Comparison of ENCODE assay signal across 8 mouse cellular contexts in the genomic region with DNA sequence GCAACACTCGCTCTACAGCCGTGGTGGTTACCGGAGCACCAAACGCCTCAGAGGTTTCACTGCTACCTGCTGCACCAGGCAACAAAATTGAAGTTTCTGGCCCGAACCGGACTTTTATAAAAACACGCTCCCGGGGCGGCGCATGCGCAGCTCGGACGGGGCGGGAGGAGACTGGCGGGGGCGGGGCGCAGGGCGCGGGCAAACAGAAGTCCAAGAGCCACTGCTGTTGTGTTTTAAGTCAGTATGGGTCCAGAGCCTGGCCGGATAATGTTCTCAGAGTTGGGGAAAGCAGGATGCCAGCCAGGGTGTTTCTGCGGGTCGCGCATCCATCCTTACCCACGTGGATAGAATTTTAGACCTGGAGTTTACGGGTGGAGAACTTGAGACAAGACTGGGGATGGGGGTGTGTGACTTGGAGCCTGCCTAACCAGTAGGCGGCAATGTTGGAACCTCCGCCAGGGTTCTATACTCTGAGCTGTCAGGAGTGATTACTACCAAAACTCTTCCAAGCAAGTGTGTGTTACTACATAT. TPM values are rescaled to one million over a fixed set of nuclear protein-coding genes. Genes with fewer than 3 reads are reported as not detected.
A peak's percentile ranks its signal among the peaks of the same experiment; 100 is the strongest.
DNase-seq lines count a peak whose midpoint lies in the region; ATAC-seq and TF ChIP-seq lines count a peak whose summit lies in the region.

Cxcr4 (minus strand) TSS at position 83 of the 531 bp plus-strand sequence.

- intact Hi-C loops in gastrocnemius, adult 2 months (cut with DNase I), result loop anchor here (2.0 to 10.0 kb wide), 2 partner anchors 217 to 231 kb away; no protein-coding TSS in a partner anchor
- intact Hi-C loops in left cerebral cortex, adult 2 months (cut with DNase I), result loop anchor here (2.0 to 5.0 kb wide), 3 partner anchors 175 to 230 kb away; partner anchors contain the start of gene Dars

- peak within 1 kb of the TSS; percentile 71 for H3K27ac ChIP-seq in MEL (ENCODE audit: control insufficient read depth, low read depth, low read length)
- H3K27ac ChIP-seq in gastrocnemius, adult 2 months, result peak within 1 kb of the TSS; percentile 74
- peak within 1 kb of the TSS; percentile 73 for H3K27ac ChIP-seq in hindbrain, embryonic 15.5 days (replicated peaks)
- H3K27ac ChIP-seq in left cerebral cortex, adult 2 months, result no peak within 1 kb of the TSS
- peak within 1 kb of the TSS; percentile 76 for H3K27ac ChIP-seq in macrophage

- peak; percentile 91 for DNase-seq in MEL (ENCODE audit: low read depth, low spot score)
- peak; percentile 66 to 90 for DNase-seq in cerebellum, postnatal 4 days (ENCODE audit: low spot score in 2 of 2)
- DNase-seq in gastrocnemius, adult 2 months, result peak; percentile 87
- peak; percentile 33 to 51 for DNase-seq in left cerebral cortex, adult 2 months (ENCODE audit: extremely low spot score in 1 of 2, low spot score in 2 of 2)
- peak; percentile 53 for DNase-seq in retina, postnatal 7 days (ENCODE audit: low read depth, low spot score)
- DNase-seq in urinary bladder, adult 2 months (ENCODE audit: low spot score), result peak; percentile 60

- peak within 1 kb of the TSS; percentile 83 for H3K4me2 ChIP-seq in hindbrain, embryonic 15.5 days

- peak within 1 kb of the TSS; percentile 81 to 93 for H3K4me3 ChIP-seq in MEL (ENCODE audit: control insufficient read depth in 1 of 2, insufficient read depth in 1 of 2, low read depth in 2 of 2, low read length in 2 of 2)
- H3K4me3 ChIP-seq in gastrocnemius, adult 2 months, result peak within 1 kb of the TSS; percentile 86
- H3K4me3 ChIP-seq in hindbrain, embryonic 15.5 days, result peak within 1 kb of the TSS; percentile 61
- H3K4me3 ChIP-seq in left cerebral cortex, adult 2 months, result peak within 1 kb of the TSS; percentile 49
- peak within 1 kb of the TSS; percentile 75 for H3K4me3 ChIP-seq in macrophage (ENCODE audit: inconsistent target)

- H3K27me3 ChIP-seq in MEL (ENCODE audit: control insufficient read depth in 1 of 2, insufficient read depth in 2 of 2, low read length in 2 of 2), result no peaks in the 10 kb centered on the region
- 0 out of 2 replicates have a peak, but pooled peaks cover 5% of the 10 kb centered on the region for H3K27me3 ChIP-seq in hindbrain, embryonic 15.5 days

- TF ChIP-seq EP300 in MEL (IDR thresholded peaks at IDR 0.05; ENCODE audit: low read depth in 1 of 2, low read length in 2 of 2), result 0 out of 4 replicates have a peak, but pooled peaks of 1 of the 2 experiments have one; percentile 24

- peak; percentile 50 to 68 (median 65) for TF ChIP-seq CTCF in MEL (IDR thresholded peaks at IDR 0.05 in 2 of 3, conservative IDR thresholded peaks at IDR 0.05 in 1 of 3; ENCODE audit: control insufficient read depth in 1 of 3, insufficient read depth in 1 of 3, low read depth in 2 of 3, low read length in 3 of 3, poor library complexity in 1 of 3, severe bottlenecking in 1 of 3)
- peak; percentile 64 for TF ChIP-seq CTCF in gastrocnemius, adult 2 months (IDR thresholded peaks at IDR 0.05)
- peak; percentile 52 for TF ChIP-seq CTCF in left cerebral cortex, adult 2 months (IDR thresholded peaks at IDR 0.05)

- no peaks in the 10 kb centered on the region for H3K9me3 ChIP-seq in MEL (replicated peaks; ENCODE audit: insufficient read depth, low read length)
- H3K9me3 ChIP-seq in hindbrain, embryonic 15.5 days, result no peaks in the 10 kb centered on the region

- peaks cover 5% of the 10 kb centered on the region; the same call in 1 of the 2 replicates for H3K79me2 ChIP-seq in MEL (ENCODE audit: control insufficient read depth, insufficient read depth, low read length, poor library complexity)
- H3K79me2 ChIP-seq in macrophage (ENCODE audit: inconsistent target), result peaks cover 35% of the 10 kb centered on the region

- WGBS in hindbrain, embryonic 15.5 days, result under 1% methylated on average over 27 of the region's 27 CpGs
- WGBS in macrophage (ENCODE audit: missing documents), result 0% methylated on average over 27 of the region's 27 CpGs

- H3K4me1 ChIP-seq in MEL (ENCODE audit: control insufficient read depth in 1 of 2, insufficient read depth in 2 of 2, low read length in 2 of 2), result 0 out of 4 replicates have a peak, but pooled peaks cover 0 to 4% of the 10 kb centered on the region in 2 experiments
- peaks cover 60% of the 10 kb centered on the region for H3K4me1 ChIP-seq in hindbrain, embryonic 15.5 days (replicated peaks)

- ATAC-seq in hindbrain, embryonic 15.5 days (ENCODE audit: low FRiP score, low read depth), result peak; percentile 82

- H3K9ac ChIP-seq in MEL (ENCODE audit: control insufficient read depth, low read depth, low read length, poor library complexity, severe bottlenecking), result peak within 1 kb of the TSS; percentile 82
- peak within 1 kb of the TSS; percentile 52 for H3K9ac ChIP-seq in hindbrain, embryonic 15.5 days

- H3K36me3 ChIP-seq in MEL (ENCODE audit: control insufficient read depth in 1 of 2, insufficient read depth in 2 of 2, low read length in 2 of 2) (no peaks in the 10 kb centered on the region), macrophage (ENCODE audit: inconsistent target) (peaks cover 9% of the 10 kb centered on the region)
- H3K36me3 ChIP-seq in hindbrain, embryonic 15.5 days, result no peaks in the 10 kb centered on the region

- TF ChIP-seq RAD21 in MEL (IDR thresholded peaks at IDR 0.05; ENCODE audit: low read depth, low read length), result peak; percentile 46

- TF ChIP-seq POLR2A in MEL (IDR thresholded peaks at IDR 0.05; ENCODE audit: control insufficient read depth in 1 of 2, insufficient read depth in 1 of 2, low read depth in 1 of 2, low read length in 2 of 2, poor library complexity in 1 of 2), result peak in 1 of 2 experiments; percentile 66; a peak in 1 of 4 replicates

TF ChIP-seq in MEL, 35 proteins besides CTCF, POLR2A, EP300 and RAD21 (continues in another document):
- peak; percentile 31; the same call in 1 of the 2 replicates for TF ChIP-seq BHLHE40 (IDR thresholded peaks at IDR 0.05; ENCODE audit: borderline replicate concordance, low read depth, low read length)
- no peak for TF ChIP-seq POLR2AphosphoS5 (IDR thresholded peaks at IDR 0.05; ENCODE audit: borderline replicate concordance, low read depth, low read length)
- TF ChIP-seq SMC3 (IDR thresholded peaks at IDR 0.05; ENCODE audit: low read depth, low read length), result peak; percentile 55
- no peak for TF ChIP-seq HCFC1 (IDR thresholded peaks at IDR 0.05; ENCODE audit: low read depth, low read length)
- no peak for TF ChIP-seq ZKSCAN1 (IDR thresholded peaks at IDR 0.05; ENCODE audit: low read depth, low read length)
- no peak; the same call in 1 of the 2 replicates for TF ChIP-seq MAZ (IDR thresholded peaks at IDR 0.05; ENCODE audit: low read depth, low read length)
- TF ChIP-seq ZNF384 (IDR thresholded peaks at IDR 0.05; ENCODE audit: low read depth, low read length), result no peak
- peak; percentile 76 for TF ChIP-seq NRF1 (IDR thresholded peaks at IDR 0.05; ENCODE audit: insufficient read depth, low read depth, low read length, poor library complexity, severe bottlenecking)
- no peak for TF ChIP-seq GABPA (IDR thresholded peaks at IDR 0.05; ENCODE audit: low read depth, low read length)
- TF ChIP-seq MEF2A (IDR thresholded peaks at IDR 0.05; ENCODE audit: extremely low read depth, insufficient replicate concordance, low read depth, low read length, poor library complexity, severe bottlenecking), result no peak
- no peak; the same call in 1 of the 2 replicates for TF ChIP-seq CHD1 (IDR thresholded peaks at IDR 0.05; ENCODE audit: low read depth, low read length)
- no peak for TF ChIP-seq KAT2A (conservative IDR thresholded peaks at IDR 0.05; ENCODE audit: low read depth, low read length)
- no peak for TF ChIP-seq CHD2 (IDR thresholded peaks at IDR 0.05; ENCODE audit: low read length)
- no peak for TF ChIP-seq UBTF (IDR thresholded peaks at IDR 0.05; ENCODE audit: borderline replicate concordance, insufficient read depth, low read depth, low read length)
- TF ChIP-seq MAX (IDR thresholded peaks at IDR 0.05; ENCODE audit: low read length), result no peak
- TF ChIP-seq JUND (IDR thresholded peaks at IDR 0.05; ENCODE audit: low read depth, low read length), result no peak
- TF ChIP-seq MYB (IDR thresholded peaks at IDR 0.05; ENCODE audit: low read depth, low read length), result no peak
- TF ChIP-seq ZMIZ1 (IDR thresholded peaks at IDR 0.05; ENCODE audit: low read depth, low read length), result peak; percentile 75
- TF ChIP-seq ETS1 (IDR thresholded peaks at IDR 0.05; ENCODE audit: low read depth, low read length), result no peak
- TF ChIP-seq USF1 (IDR thresholded peaks at IDR 0.05; ENCODE audit: low read depth, low read length), result 0 out of 2 replicates have a peak, but pooled peaks have one; percentile 29
- TF ChIP-seq MAFK (IDR thresholded peaks at IDR 0.05; ENCODE audit: borderline replicate concordance, low read depth, low read length), result no peak
- TF ChIP-seq TAL1 (IDR thresholded peaks at IDR 0.05; ENCODE audit: low read length), result no peak
- no peak for TF ChIP-seq GATA1 (IDR thresholded peaks at IDR 0.05; ENCODE audit: low read depth, low read length)
- peak; percentile 62 for TF ChIP-seq MXI1 (IDR thresholded peaks at IDR 0.05; ENCODE audit: low read depth, low read length)
- TF ChIP-seq ZC3H11A (IDR thresholded peaks at IDR 0.05; ENCODE audit: low read depth, low read length), result 0 out of 2 replicates have a peak, but pooled peaks have one; percentile 18
- peak; percentile 83 for TF ChIP-seq SIN3A (IDR thresholded peaks at IDR 0.05; ENCODE audit: low read length)
- TF ChIP-seq E2F4 (IDR thresholded peaks at IDR 0.05; ENCODE audit: borderline replicate concordance, low read depth, low read length), result peak; percentile 39; the same call in 1 of the 2 replicates
- no peak for TF ChIP-seq MYC (IDR thresholded peaks at IDR 0.05; ENCODE audit: low read depth, low read length)
- TF ChIP-seq NELFE (IDR thresholded peaks at IDR 0.05; ENCODE audit: low read depth, low read length), result peak; percentile 54

RNA-seq across cellular contexts. Expression of gene Cxcr4, which starts in this region (rescaled TPM):
- total RNA-seq in MEL (2012; rRNA removed), result 4.2 and 6.0 TPM in 2 replicates
- polyA plus RNA-seq in MEL (2012; ENCODE audit: insufficient read depth in 1 of 2, insufficient read length in 2 of 2, low read depth in 1 of 2, low replicate concordance in 2 of 2, missing spikeins in 1 of 2) (10 to 100 TPM in 1 of 2 experiments, not detected in 1; 11.2 TPM), macrophage (2018) (35.9 to 179 TPM (median 91.9 TPM) in 3 replicates)
- 1 to 10 TPM; 1.1 to 1.9 TPM for total RNA-seq in gastrocnemius, adult 2 months (2021)
- polyA plus RNA-seq in hindbrain, embryonic 15.5 days (2015; fragmentation: Nextera tagmentation; extraction: Ambion mirVana), result 9.2 and 10.0 TPM in 2 replicates
- total RNA-seq in left cerebral cortex, adult 2 months (2021), result 1 to 10 TPM; 1.2 to 2.4 TPM
- total RNA-seq in macrophage (2018; cell fraction: chromatin; rRNA removed), result 10 to 100 TPM in 9 of 26 experiments, 1 to 10 TPM in 17; 1.1 to 56.8 (median 5.4) TPM
- 100 to 1,000 TPM in 10 of 26 experiments, 10 to 100 TPM in 15, 1 to 10 TPM in 1; 7.3 to 204 (median 26.7) TPM for total RNA-seq in macrophage (2018; cell fraction: cytosol; rRNA removed)
- 100 to 1,000 TPM in 5 of 26 experiments, 10 to 100 TPM in 18, 1 to 10 TPM in 3; 6.7 to 200 (median 30.9) TPM for total RNA-seq in macrophage (2018; cell fraction: nucleus; rRNA removed)
- 8.7 and 9.1 TPM in 2 replicates for polyA plus RNA-seq in urinary bladder, adult 2 months (2012; rRNA removed)
